Mouse (Mus musculus) hindbrain, embryonic 14.5 days (tissue): ENCODE data around the gene Msx3. TPM values are rescaled to one million over a fixed set of nuclear protein-coding genes. Genes with fewer than 3 reads are reported as not detected.

ENCODE experiments used
- ATAC-seq: fragments of 200-750 bp; cut with Nextera tagmentation; 2 replicates; pipeline ENCODE4 v1.8.0; 2017; ENCODE audit warnings: moderate number of reproducible peaks, mild to moderate bottlenecking, moderate TSS enrichment, moderate library complexity; ENCODE audit not compliant: low FRiP score
- DNase-seq: peaks from one replicate; pipeline ENCODE4 v3.0.0-alpha.2; 2015; ENCODE audit warnings: low spot score
- H3K27ac ChIP-seq: fragments of 300-500 bp; sonication (generic); 2 replicates; pipeline ENCODE4 v1.5.1; 2014; ENCODE audit warnings: mild to moderate bottlenecking, moderate library complexity
- H3K27me3 ChIP-seq: fragments of 300-500 bp; sonication (generic); 2 replicates; pipeline ENCODE4 v1.6.1; 2014; ENCODE audit warnings: mild to moderate bottlenecking, low read length, mixed read lengths; ENCODE audit not compliant: control insufficient read depth, insufficient read depth
- H3K36me3 ChIP-seq: fragments of 300-500 bp; sonication (generic); replicated peaks from 2 replicates; pipeline ENCODE4 v1.6.1; 2014; ENCODE audit not compliant: control insufficient read depth, insufficient read depth
- H3K4me1 ChIP-seq: fragments of 300-500 bp; sonication (generic); replicated peaks from 2 replicates; pipeline ENCODE4 v1.6.1; 2014; ENCODE audit warnings: antibody characterized with exemption, low read length, mixed read lengths; ENCODE audit not compliant: control insufficient read depth, insufficient read depth
- H3K4me2 ChIP-seq: fragments of 300-500 bp; sonication (generic); replicated peaks from 2 replicates; pipeline ENCODE4 v1.6.1; 2014; ENCODE audit warnings: mild to moderate bottlenecking, moderate library complexity
- H3K4me3 ChIP-seq: fragments of 300-500 bp; sonication (generic); replicated peaks from 2 replicates; pipeline ENCODE4 v1.5.1; 2014; ENCODE audit warnings: mild to moderate bottlenecking, low read length
- H3K9ac ChIP-seq: fragments of 300-500 bp; sonication (generic); 2 replicates; pipeline ENCODE4 v1.6.1; 2014
- H3K9me3 ChIP-seq: fragments of 300-500 bp; sonication (generic); 2 replicates; pipeline ENCODE4 v1.6.1; 2016; ENCODE audit warnings: low read length; ENCODE audit not compliant: control insufficient read depth
- WGBS: fragments of 180-500 bp; shearing (Covaris S2); extraction: QIAGEN DNeasy Blood & Tissue Kit; methylation state at CpG from one replicate; pipeline ENCODE4 v1.1.7; 2014; 5-methylcytosine and 5-hydroxymethylcytosine counted together
- polyA plus RNA-seq: library from polyadenylated mRNA; unstranded; fragments of >200 nt; fragmentation: Nextera tagmentation; extraction: Ambion mirVana; gene quantifications from 2 replicates; pipeline ENCODE4 v1.2.1, GENCODE M21; 2014

Msx3 gene
- polyA plus RNA-seq, 1 experiment from 2014 or later = 9.0 TPM

GRCm38 (mm10) chr7:140080503-140081156 is 31.7 kb upstream of the Msx3 start:
- ATAC-seq = peak; percentile 81
- 2% methylated on average over 24 of the region's 24 CpGs for WGBS

GRCm38 (mm10) chr7:140078711-140079110 is 29.8 kb upstream of the Msx3 start:
- 0 out of 2 replicates have a peak, but pooled peaks cover 3% of the 10 kb centered on the region for H3K36me3 ChIP-seq
- no peak overlapping the region for H3K27ac ChIP-seq
- no peak overlapping the region for H3K4me2 ChIP-seq
- H3K9ac ChIP-seq = no peak overlapping the region
- peaks cover 16% of the 10 kb centered on the region for H3K4me1 ChIP-seq
- H3K9me3 ChIP-seq = no peaks in the 10 kb centered on the region
- H3K27me3 ChIP-seq = no peaks in the 10 kb centered on the region
- H3K4me3 ChIP-seq = no peak overlapping the region
- DNase-seq (peak; percentile 90), ATAC-seq (no peak)
- 4% methylated on average over 5 of the region's 5 CpGs for WGBS

More at GRCm38 (mm10) chr7:140080503-140081156, 31.7 kb upstream of the Msx3 start:
- H3K9ac ChIP-seq = peak overlapping the region; percentile 83
- H3K27ac ChIP-seq = peak overlapping the region; percentile 95
- no peaks in the 10 kb centered on the region for H3K27me3 ChIP-seq
- no peaks in the 10 kb centered on the region for H3K9me3 ChIP-seq
- H3K4me3 ChIP-seq = peak overlapping the region; percentile 52
- H3K36me3 ChIP-seq = no peaks in the 10 kb centered on the region
- H3K4me1 ChIP-seq = peaks cover 16% of the 10 kb centered on the region
- DNase-seq = peak; percentile 95
- peak overlapping the region; percentile 72 for H3K4me2 ChIP-seq

- WGBS = 78% methylated on average over 6 of the region's 6 CpGs
- Histone ChIP-seq H3K27ac (no peak overlapping the region), H3K9ac (no peak overlapping the region), H3K36me3 (0 out of 2 replicates have a peak, but pooled peaks cover 11% of the 10 kb centered on the region), H3K9me3 (no peaks in the 10 kb centered on the region), H3K4me3 (no peak overlapping the region), H3K27me3 (no peaks in the 10 kb centered on the region), H3K4me1 (peaks cover 16% of the 10 kb centered on the region), H3K4me2 (no peak overlapping the region)
- ATAC-seq (no peak), DNase-seq (no peak)
These were observed 28.8 kb upstream of the Msx3 start for GRCm38 (mm10) chr7:140077698-140078097.

- 37% methylated on average over 39 of the region's 39 CpGs for WGBS
- ATAC-seq = no peak
These were observed 21.3 kb upstream of the Msx3 start for GRCm38 (mm10) chr7:140070042-140070711.

GRCm38 (mm10) chr7:140067397-140067796 is 18.5 kb upstream of the Msx3 start:
- H3K4me2 ChIP-seq = no peak overlapping the region
- no peaks in the 10 kb centered on the region for H3K9me3 ChIP-seq
- no peaks in the 10 kb centered on the region for H3K4me1 ChIP-seq
- H3K9ac ChIP-seq = no peak overlapping the region
- WGBS = 74% methylated on average over 6 of the region's 6 CpGs
- no peak overlapping the region for H3K4me3 ChIP-seq
- ATAC-seq (no peak), DNase-seq (no peak)
- H3K36me3 ChIP-seq = peaks cover 16% of the 10 kb centered on the region
- H3K27me3 ChIP-seq = peaks cover 11% of the 10 kb centered on the region; the same call in 1 of the 2 replicates
- H3K27ac ChIP-seq = no peak overlapping the region

More at GRCm38 (mm10) chr7:140070042-140070711, 21.3 kb upstream of the Msx3 start:
- Histone ChIP-seq H3K4me3 (0 out of 2 replicates have a peak overlapping the region, but pooled peaks have one; percentile 13), H3K27ac (no peak overlapping the region), H3K36me3 (peaks cover 27% of the 10 kb centered on the region), H3K9me3 (no peaks in the 10 kb centered on the region), H3K4me1 (no peaks in the 10 kb centered on the region), H3K27me3 (peaks cover 5% of the 10 kb centered on the region; the same call in 1 of the 2 replicates), H3K9ac (no peak overlapping the region), H3K4me2 (peak overlapping the region; percentile 37)
- no peak for DNase-seq

- DNase-seq = peak; percentile 87
- Histone ChIP-seq H3K27me3 (peaks cover 17% of the 10 kb centered on the region; the same call in 1 of the 2 replicates), H3K4me1 (peaks cover 28% of the 10 kb centered on the region), H3K9me3 (no peaks in the 10 kb centered on the region), H3K4me3 (no peak overlapping the region), H3K36me3 (no peaks in the 10 kb centered on the region), H3K9ac (no peak overlapping the region), H3K4me2 (no peak overlapping the region), H3K27ac (no peak overlapping the region)
- no peak for ATAC-seq
- 21% methylated on average over 7 of the region's 7 CpGs for WGBS
These were observed 14.2 kb upstream of the Msx3 start for GRCm38 (mm10) chr7:140063092-140063491.

GRCm38 (mm10) chr7:140062307-140062706 is 13.4 kb upstream of the Msx3 start:
- H3K27ac ChIP-seq = no peak overlapping the region
- no peak for ATAC-seq
- H3K4me3 ChIP-seq = no peak overlapping the region
- no peak for DNase-seq
- peaks cover 33% of the 10 kb centered on the region for H3K4me1 ChIP-seq
- H3K4me2 ChIP-seq = no peak overlapping the region
- WGBS = 10% methylated on average over 11 of the region's 11 CpGs
- H3K27me3 ChIP-seq = peaks cover 17% of the 10 kb centered on the region; the same call in 1 of the 2 replicates
- H3K9ac ChIP-seq = no peak overlapping the region
- no peaks in the 10 kb centered on the region for H3K36me3 ChIP-seq
- H3K9me3 ChIP-seq = no peaks in the 10 kb centered on the region

GRCm38 (mm10) chr7:140061832-140062130 is 12.9 kb upstream of the Msx3 start:
- Histone ChIP-seq H3K27ac (no peak overlapping the region), H3K9ac (peak overlapping the region; percentile 66; the same call in 1 of the 2 replicates), H3K4me3 (peak overlapping the region; percentile 30; the same call in 1 of the 2 replicates), H3K9me3 (no peaks in the 10 kb centered on the region), H3K27me3 (peaks cover 17% of the 10 kb centered on the region; the same call in 1 of the 2 replicates), H3K4me1 (peaks cover 38% of the 10 kb centered on the region), H3K36me3 (no peaks in the 10 kb centered on the region), H3K4me2 (peak overlapping the region; percentile 83)
- WGBS = 3% methylated on average over 6 of the region's 6 CpGs
- ATAC-seq = 0 out of 2 replicates have a peak, but pooled peaks have one; percentile 0
- no peak for DNase-seq
